Mouse (Mus musculus) 3T3-L1 (cell line): ENCODE data around the gene Cxadr.

Experiments
- DNase-seq: peaks from one replicate; pipeline ENCODE4 v3.0.0-alpha.2; 2015; ENCODE audit warnings: low read depth, low spot score

Cxadr gene

DNA sequence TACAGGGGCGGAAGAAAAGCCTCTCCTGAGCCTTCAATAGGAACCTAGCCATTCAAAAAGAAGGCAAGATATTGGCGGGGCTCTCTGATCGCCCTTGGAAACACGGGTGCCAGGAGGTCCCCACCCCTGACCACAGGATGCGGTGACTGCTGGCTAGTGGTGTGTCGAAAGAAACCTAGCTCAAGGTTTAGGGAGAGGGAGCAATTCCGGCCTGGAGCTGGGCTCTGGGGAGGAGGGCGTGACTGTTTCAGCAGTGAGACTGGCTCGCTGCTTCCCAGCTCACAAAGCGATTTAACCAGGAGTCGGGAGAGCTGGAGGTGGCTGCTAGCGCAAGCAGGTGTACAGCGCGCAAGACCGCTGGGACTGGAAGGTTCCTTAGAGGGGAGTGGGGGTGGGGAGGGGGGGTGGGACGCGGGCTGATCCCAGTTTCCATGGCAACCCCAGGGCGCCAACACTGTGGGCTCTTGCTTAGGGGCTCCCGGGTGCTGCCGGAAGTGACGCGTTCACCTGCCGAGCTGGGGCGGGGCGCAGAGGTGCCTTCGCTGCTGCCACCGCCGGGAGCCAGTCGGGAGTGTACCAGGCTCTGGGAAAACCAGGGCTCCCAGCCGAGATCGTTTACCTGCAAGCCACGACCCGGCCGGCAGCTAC lies at the start of gene Cxadr:
Cxadr (plus strand) TSS at position 307 of the 648 bp plus-strand sequence.
- DNase-seq, result no peak

GRCm38 (mm10) chr16:78258989-78259388 lies 42.3 kb upstream of the Cxadr start:
- no peak for DNase-seq

GRCm38 (mm10) chr16:78260070-78260879 lies 41.0 kb upstream of the Cxadr start:
- no peak for DNase-seq

GRCm38 (mm10) chr16:78261520-78261919 lies 39.8 kb upstream of the Cxadr start:
- no peak for DNase-seq

- DNase-seq, result no peak
These were observed 36.7 kb upstream of the Cxadr start for GRCm38 (mm10) chr16:78264442-78265150.

- no peak for DNase-seq
These were observed 36.1 kb upstream of the Cxadr start for GRCm38 (mm10) chr16:78265151-78265590.

- no peak for DNase-seq
These were observed 35.5 kb upstream of the Cxadr start for GRCm38 (mm10) chr16:78265826-78266225.

GRCm38 (mm10) chr16:78267453-78267852 lies 33.8 kb upstream of the Cxadr start:
- DNase-seq, result no peak

- no peak for DNase-seq
These were observed 33.1 kb upstream of the Cxadr start for GRCm38 (mm10) chr16:78268167-78268566.

DNA sequence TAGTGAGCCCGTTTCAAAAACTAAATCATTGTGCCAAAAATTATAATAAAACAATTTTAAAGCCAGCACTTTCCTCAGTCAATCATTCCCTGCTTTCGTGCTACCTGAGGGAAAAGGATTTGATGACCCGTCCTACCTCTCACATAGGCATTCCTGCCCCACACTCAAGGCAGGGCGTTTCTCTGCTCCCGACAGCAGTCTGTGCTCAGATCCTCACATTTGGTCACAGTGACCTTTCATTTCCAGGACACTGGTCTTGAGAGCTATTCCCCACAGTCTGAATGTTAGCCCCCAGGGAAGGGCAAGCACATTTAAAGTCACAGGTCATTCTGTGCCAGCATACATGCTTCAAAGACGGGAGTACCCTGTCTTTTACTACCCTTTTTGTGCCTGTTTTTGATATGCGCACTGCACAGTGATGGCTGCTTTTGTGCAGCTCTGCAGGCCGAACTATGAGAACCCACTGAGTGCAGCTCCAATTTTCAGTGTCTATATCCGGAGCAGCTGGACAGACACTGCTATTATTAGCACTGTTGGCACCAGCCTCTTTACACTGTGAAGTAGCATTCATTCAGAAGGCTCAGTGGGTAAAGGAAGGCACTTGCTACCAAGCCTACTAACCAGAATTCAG lies 26.3 kb upstream of the Cxadr start:
- no peak for DNase-seq

DNA sequence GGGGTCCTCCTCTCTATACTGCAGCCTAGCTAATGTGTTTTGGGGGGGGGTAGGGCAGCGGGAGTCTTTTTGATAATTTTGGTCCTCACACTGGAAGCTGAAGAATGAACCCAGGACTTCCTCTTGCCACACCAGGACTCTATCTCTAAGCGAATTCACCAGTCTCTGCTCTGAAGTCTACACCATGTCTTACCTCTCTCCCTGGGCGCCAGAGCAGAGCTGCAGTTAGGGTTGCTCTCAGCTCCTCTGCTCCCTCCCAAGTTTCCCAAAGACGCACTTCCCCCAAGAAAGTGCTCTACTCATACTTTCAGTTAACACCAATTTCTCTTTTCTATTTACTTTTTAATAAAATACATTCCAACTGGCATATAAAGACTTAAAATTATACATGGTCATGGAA lies 23.7 kb upstream of the Cxadr start:
- no peak for DNase-seq

GRCm38 (mm10) chr16:78280093-78280881 lies 21.0 kb upstream of the Cxadr start:
- DNase-seq, result no peak

DNA sequence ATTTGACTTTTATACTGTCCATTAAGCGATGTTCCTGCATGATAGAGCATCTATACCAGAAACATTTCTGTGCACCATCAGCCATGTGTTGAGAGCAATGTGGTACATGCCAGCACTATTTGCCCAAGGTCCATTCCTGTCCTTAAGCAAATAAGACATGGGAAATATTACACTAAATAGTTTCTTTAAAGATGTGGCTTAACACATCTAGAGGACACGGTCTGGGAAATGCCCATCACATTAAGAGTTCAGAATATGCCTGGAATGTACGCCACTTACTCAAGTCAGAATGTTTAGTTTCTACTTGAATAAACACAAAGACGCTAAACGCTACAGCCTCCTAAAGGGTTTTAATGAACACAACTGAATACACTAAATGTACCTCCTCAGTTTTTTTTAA lies 18.1 kb upstream of the Cxadr start:
- DNase-seq, result no peak

DNA sequence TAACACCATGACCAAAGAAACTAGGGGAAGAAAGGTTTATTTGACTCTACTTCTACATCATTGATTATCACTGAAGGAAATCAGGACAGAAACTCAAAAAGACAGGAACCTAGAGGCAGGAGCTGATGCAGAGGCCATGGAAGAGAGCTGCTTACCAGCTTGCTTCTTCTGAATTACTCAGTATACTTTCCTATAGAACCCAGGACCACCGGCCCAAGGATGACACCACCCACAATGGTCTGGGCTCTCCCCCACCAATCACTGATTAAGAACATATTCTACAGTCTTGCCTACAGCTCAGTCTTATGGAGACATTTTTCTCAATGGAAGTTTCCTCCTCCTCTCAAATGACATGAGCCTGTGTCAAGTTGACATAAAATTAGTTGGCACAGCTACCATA lies 7.2 kb upstream of the Cxadr start:
- no peak for DNase-seq

GRCm38 (mm10) chr16:78294606-78295275 lies 6.5 kb upstream of the Cxadr start:
- DNase-seq, result no peak

GRCm38 (mm10) chr16:78295601-78296000 lies 5.7 kb upstream of the Cxadr start:
- DNase-seq, result no peak

DNA sequence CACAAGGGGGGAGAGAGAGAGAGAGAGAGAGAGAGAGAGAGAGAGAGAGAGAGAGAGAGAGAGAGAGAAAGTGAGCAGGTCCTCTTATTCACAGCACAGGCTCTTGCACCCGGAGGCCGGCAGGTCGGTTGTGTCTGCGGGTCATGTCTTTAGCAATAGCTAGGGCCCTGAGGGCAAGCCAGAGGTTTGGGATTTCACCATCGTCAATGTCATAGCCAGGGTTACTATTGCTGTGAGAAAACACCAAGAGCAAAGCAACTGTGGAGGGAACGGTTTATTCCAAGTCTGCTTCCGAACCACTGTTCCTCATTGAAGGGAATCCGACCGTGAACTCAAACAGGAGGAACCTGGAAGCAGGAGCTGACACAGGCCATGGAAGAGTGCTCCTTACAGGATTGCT lies 5.2 kb upstream of the Cxadr start:
- no peak for DNase-seq

DNA sequence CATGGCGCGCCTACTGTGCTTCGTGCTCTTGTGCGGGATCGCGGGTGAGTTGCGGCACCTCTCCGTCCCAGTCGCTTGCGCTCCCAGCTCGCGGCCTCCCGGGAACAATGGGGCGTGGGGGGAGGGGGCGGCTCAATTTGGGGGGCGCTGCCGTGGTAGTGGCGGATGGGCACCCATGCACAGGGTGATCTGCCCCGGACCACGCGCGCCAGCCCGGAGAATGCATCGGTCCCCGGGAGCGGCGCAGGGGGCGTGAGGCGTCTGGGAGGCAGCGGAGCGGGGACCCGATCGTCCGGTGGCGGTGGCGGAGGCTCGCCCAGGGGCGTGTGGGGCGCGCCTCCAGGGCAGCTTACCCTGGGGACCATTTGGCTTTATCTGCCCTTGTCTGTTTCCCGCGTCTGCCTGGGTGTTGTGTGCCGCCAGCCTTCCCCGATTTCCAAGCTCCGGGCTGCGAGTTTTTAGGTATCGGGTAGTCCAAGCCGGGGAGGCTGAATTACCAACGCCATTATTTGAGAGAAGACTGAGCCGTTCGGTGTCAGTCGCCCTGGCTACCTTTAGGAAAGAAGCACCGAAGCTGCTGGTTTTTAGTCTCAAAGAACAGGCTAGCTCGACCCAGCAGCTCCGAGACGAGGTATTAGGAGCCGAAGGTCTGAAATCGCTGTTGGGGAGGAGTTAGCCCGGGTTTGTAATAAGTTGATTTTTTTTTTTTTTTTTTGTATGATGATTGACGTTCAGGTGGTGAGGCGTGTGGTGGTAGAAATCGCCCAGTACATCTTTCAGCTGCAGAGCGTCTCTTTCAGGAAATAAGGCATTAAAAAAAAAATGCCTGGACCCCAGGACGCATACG lies 765 bp downstream of the Cxadr start:
- DNase-seq, result no peak

DNA sequence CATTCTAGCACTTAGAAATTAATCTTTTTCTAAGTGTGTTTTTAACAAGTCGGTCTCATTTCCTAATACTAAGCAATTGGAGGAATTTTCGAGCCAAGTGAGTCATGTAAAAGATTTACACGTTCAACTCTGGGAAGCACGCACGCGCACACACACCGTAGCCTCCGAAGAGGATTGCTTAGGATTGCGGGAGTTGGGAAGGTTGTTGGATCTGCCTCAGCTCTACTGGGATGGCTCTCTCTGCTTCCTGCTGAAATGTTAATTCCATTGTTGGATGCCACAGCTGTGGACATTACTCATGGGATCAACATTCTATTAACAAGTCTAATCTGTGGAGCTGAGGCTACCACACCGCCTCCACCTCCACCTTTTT lies 1.4 kb downstream of the Cxadr start:
- DNase-seq, result peak; percentile 4

GRCm38 (mm10) chr16:78305606-78306100 lies 4.4 kb downstream of the Cxadr start:
- no peak for DNase-seq
